Mouse (Mus musculus): ENCODE results near the gene Eif4b. TPM values are rescaled to one million over a fixed set of nuclear protein-coding genes. Genes with fewer than 3 reads are reported as not detected.
"Not testable (repeated sequence)": the region's sequence is repeated elsewhere in the genome, so short reads cannot be mapped to it uniquely, and the experiment has no call there.

The Eif4b gene
- polyA plus RNA-seq, 1 experiment from 2014 or later = 125 TPM

DNA sequence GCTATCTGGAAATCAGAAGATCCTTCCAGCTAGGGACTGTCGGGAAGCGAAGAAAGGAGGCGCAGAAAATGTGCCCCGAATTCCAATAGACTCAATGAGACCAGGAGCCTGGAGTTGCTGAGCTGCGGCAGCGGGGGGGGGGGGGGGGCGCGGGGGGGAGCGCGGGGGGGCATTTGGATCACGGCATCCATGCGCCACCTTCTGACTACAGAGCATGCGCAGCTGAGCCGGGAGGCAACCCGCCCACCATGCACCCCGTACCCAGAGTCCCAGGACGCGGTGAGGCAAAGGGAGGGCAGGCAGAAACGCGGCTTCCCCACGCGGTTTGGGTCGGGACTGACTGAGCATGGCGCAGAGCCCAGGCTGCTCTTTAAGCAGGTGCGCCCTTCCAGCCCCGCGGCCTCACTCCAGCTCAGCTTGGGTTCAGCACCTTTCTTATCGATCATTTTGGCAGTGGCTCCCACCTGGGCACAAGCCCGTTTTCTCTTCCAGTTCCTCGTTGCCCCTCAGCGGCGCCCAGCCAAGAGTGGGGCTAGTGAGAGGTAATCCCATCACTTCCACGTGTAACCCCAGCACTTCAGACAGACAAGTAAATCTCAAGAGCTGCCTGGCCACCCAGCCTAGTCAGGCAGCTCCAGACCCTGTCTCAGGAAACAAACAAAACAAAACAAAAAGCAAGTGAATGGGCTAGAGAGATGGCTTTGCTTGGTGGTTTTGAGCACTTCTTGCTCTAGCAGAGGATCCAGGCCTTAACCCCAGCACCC lies 21.5 kb upstream of the Eif4b start:
- peak overlapping the region; percentile 86 for H3K27ac ChIP-seq (replicated peaks)

GRCm38 (mm10) chr15:102056495-102057174 lies 16.9 kb upstream of the Eif4b start:
- DNase-seq (ENCODE audit: low spot score) = no peak
- Histone ChIP-seq H3K27me3 (ENCODE audit: low read depth, poor library complexity, severe bottlenecking) (no peaks in the 10 kb centered on the region), H3K9me3 (replicated peaks) (no peaks in the 10 kb centered on the region), H3K4me3 (no peak overlapping the region), H3K27ac (replicated peaks) (no peak overlapping the region), H3K4me1 (peaks cover 15% of the 10 kb centered on the region), H3K36me3 (no peaks in the 10 kb centered on the region)
- WGBS = 90% methylated on average over 15 of the region's 15 CpGs

More for the DNA sequence above, 21.5 kb upstream of the Eif4b start:
- H3K27me3 ChIP-seq (ENCODE audit: low read depth, poor library complexity, severe bottlenecking) = 0 out of 2 replicates have a peak, but pooled peaks cover 6% of the 10 kb centered on the region
- H3K4me3 ChIP-seq = peak overlapping the region; percentile 64
- H3K36me3 ChIP-seq = no peaks in the 10 kb centered on the region
- DNase-seq (ENCODE audit: low spot score) = peak; percentile 80
- under 1% methylated on average over 32 of the region's 33 CpGs for WGBS
- no peaks in the 10 kb centered on the region for H3K9me3 ChIP-seq (replicated peaks)
- peaks cover 10% of the 10 kb centered on the region for H3K4me1 ChIP-seq

GRCm38 (mm10) chr15:102065661-102066325 lies 7.8 kb upstream of the Eif4b start:
- peaks cover 14% of the 10 kb centered on the region; the same call in 1 of the 2 replicates for H3K4me1 ChIP-seq
- no peak overlapping the region for H3K4me3 ChIP-seq
- H3K9me3 ChIP-seq (replicated peaks) = no peaks in the 10 kb centered on the region
- peaks cover 27% of the 10 kb centered on the region for H3K27me3 ChIP-seq (ENCODE audit: low read depth, poor library complexity, severe bottlenecking)
- 8% methylated on average over 20 of the region's 20 CpGs for WGBS
- DNase-seq (ENCODE audit: low spot score) = peak; percentile 92
- H3K36me3 ChIP-seq = no peaks in the 10 kb centered on the region
- H3K27ac ChIP-seq (replicated peaks) = no peak overlapping the region

GRCm38 (mm10) chr15:102070476-102071467 lies 2.8 kb upstream of the Eif4b start:
- DNase-seq (ENCODE audit: low spot score) = no peak
- Histone ChIP-seq H3K27ac (replicated peaks) (no peak overlapping the region), H3K4me1 (peaks cover 28% of the 10 kb centered on the region), H3K4me3 (no peak overlapping the region), H3K36me3 (no peaks in the 10 kb centered on the region), H3K27me3 (ENCODE audit: low read depth, poor library complexity, severe bottlenecking) (peaks cover 22% of the 10 kb centered on the region), H3K9me3 (replicated peaks) (no peaks in the 10 kb centered on the region)
- WGBS = 73% methylated on average over 13 of the region's 13 CpGs

DNA sequence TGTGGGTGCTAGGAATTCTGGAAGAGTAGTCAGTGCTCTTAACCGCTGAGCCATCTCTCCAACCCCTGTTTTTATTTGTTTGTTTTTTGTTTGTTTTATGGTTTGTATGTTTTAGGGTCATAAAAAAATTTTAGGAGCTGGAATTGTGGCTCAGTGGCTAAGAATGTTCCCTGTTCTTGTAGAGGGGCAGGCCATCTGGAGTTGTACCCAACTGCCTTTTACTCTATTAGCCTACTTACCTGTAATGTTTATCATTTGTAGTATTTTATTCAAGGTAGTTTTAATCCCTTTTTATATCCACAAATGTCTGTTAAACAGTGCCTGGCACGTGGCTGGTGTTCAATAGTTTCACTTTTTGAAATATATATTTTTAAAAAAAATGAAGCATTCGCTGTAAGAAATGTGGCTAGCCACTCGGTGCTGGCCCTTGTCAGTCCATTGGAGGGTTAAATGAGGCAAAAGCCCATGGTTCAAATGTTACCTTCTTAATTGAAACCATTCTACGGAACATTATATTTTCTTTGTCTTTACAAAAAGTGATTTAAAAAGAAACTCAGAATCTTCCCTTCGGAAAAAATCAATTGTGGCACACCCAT lies 512 bp upstream of the Eif4b start:
- Histone ChIP-seq H3K27me3 (ENCODE audit: low read depth, poor library complexity, severe bottlenecking) (no peaks in the 10 kb centered on the region; the same call in none of the 2 replicates), H3K27ac (replicated peaks) (peak overlapping the region; percentile 99), H3K9me3 (replicated peaks) (no peaks in the 10 kb centered on the region), H3K4me3 (peak overlapping the region; percentile 98), H3K4me1 (peaks cover 34% of the 10 kb centered on the region), H3K36me3 (peaks cover 10% of the 10 kb centered on the region)
- 17% methylated on average over 6 of the region's 6 CpGs for WGBS
- no peak for DNase-seq (ENCODE audit: low spot score)

DNA sequence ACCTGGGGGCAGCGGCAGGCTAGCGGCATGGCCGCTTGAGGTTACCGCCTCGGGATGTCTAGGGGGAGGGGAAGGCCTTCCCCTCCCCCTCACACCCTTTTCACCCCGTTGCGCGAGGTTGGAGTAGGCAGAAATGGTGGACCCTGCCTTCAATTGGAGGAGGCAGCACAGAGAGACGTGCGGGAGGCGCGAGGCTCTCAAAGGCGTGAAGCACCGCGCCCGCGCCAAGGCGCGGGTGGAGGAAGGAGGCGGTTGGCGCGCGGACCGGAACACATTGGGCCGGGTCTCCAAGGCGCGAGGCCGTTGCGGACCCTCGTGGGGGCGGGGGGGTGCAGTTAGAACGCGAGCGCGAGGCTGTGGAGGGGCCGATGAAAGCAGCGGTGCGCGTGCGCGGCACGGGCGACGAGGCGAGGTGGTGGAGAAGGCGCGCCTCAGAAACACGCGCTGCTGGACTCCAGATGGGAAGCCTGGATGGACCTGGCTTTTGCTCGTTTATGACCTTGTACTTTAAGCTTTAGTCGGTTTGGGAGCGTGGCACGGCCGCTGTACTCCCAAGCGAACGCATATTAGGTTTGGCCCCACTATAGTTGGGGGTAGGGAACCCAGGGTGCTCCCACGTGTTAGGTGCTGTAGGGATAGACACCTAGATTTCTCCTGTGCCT lies 628 bp downstream of the Eif4b start:
- H3K27me3 ChIP-seq (ENCODE audit: low read depth, poor library complexity, severe bottlenecking) = no peaks in the 10 kb centered on the region; the same call in 1 of the 2 replicates
- H3K4me1 ChIP-seq = peaks cover 34% of the 10 kb centered on the region
- peak overlapping the region; percentile 98 for H3K4me3 ChIP-seq
- WGBS = under 1% methylated on average over 57 of the region's 57 CpGs
- H3K9me3 ChIP-seq (replicated peaks) = no peaks in the 10 kb centered on the region
- DNase-seq (ENCODE audit: low spot score) = peak; percentile 69
- peak overlapping the region; percentile 99 for H3K27ac ChIP-seq (replicated peaks)
- H3K36me3 ChIP-seq = peaks cover 19% of the 10 kb centered on the region

DNA sequence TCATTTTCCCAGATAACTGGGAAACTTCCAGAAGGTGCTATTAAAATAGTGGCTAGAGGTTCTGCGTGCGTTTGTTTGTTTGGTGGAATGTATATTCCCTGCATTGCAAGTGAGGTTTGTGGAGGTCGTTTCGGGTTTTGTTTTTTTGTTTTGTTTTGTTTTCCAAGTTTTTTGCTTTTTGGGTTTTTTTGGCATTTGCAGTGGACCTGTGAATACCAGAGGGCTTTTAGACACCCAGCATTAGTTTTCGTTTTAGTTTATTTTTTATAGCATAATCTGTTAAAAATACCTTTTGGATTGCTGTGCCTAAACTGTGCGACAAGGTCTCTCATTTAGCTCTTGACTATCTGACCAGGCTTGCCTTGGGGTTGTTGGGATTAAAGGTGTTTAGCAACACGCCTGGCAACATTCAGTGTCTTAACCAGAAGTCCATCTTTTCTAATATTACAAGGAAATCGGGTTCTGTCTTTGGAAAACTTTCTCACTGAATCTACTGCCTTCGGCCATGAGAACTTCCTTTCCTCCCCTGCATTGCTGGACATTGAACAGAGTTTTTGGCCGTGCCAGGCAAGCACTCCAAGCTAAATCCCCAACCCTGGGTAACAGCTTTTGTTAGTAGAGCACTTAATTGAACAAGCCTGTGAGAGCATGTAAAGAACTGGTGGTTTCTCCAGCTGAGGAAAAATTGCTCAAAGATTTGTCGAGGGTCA lies 1.5 kb downstream of the Eif4b start:
- Histone ChIP-seq H3K27ac (replicated peaks) (peak overlapping the region; percentile 99), H3K36me3 (peaks cover 21% of the 10 kb centered on the region), H3K4me1 (peaks cover 34% of the 10 kb centered on the region), H3K27me3 (ENCODE audit: low read depth, poor library complexity, severe bottlenecking) (no peaks in the 10 kb centered on the region), H3K9me3 (replicated peaks) (no peaks in the 10 kb centered on the region), H3K4me3 (peak overlapping the region; percentile 98)
- WGBS = 17% methylated on average over 11 of the region's 11 CpGs
- DNase-seq (ENCODE audit: low spot score) = no peak

DNA sequence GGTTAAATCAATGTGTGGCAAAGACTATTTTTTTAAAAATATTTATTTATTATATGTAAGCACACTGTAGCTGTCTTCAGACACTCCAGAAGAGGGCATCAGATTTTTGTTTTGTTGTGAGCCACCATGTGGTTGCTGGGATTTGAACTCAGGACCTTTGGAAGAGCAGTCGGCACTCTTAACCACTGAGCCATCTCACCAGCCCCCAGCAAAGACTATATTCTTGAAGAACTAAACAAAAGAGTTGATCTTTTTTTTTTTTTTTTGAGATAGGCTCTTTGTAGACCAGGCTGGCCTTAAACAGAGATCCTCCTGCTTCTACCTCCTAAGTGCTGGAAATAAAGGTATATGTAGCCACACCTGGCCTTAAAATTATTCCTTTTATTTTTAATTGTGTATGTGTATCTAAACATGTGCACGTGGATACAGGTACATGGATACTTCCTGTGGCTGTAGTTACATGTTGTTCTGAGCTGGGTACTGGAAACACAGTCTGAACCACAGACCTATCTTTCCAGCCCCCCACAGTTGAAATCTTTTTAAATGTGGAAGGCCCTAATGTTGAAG lies 3.6 kb downstream of the Eif4b start:
- H3K27me3 ChIP-seq (ENCODE audit: low read depth, poor library complexity, severe bottlenecking) = no peaks in the 10 kb centered on the region
- no peak overlapping the region for H3K4me3 ChIP-seq
- no peaks in the 10 kb centered on the region for H3K9me3 ChIP-seq (replicated peaks)
- peaks cover 41% of the 10 kb centered on the region for H3K36me3 ChIP-seq
- peaks cover 34% of the 10 kb centered on the region for H3K4me1 ChIP-seq
- 94% methylated on average over 2 of the region's 2 CpGs for WGBS
- no peak for DNase-seq (ENCODE audit: low spot score)
- no peak overlapping the region for H3K27ac ChIP-seq (replicated peaks)

- Histone ChIP-seq H3K36me3 (peaks cover 61% of the 10 kb centered on the region), H3K27ac (replicated peaks) (no peak overlapping the region), H3K27me3 (ENCODE audit: low read depth, poor library complexity, severe bottlenecking) (no peaks in the 10 kb centered on the region), H3K4me1 (peaks cover 21% of the 10 kb centered on the region), H3K4me3 (no peak overlapping the region), H3K9me3 (replicated peaks) (no peaks in the 10 kb centered on the region)
- no peak for DNase-seq (ENCODE audit: low spot score)
- 87% methylated on average over 4 of the region's 4 CpGs for WGBS
These were observed 5.6 kb downstream of the Eif4b start for GRCm38 (mm10) chr15:102079221-102079620.

DNA sequence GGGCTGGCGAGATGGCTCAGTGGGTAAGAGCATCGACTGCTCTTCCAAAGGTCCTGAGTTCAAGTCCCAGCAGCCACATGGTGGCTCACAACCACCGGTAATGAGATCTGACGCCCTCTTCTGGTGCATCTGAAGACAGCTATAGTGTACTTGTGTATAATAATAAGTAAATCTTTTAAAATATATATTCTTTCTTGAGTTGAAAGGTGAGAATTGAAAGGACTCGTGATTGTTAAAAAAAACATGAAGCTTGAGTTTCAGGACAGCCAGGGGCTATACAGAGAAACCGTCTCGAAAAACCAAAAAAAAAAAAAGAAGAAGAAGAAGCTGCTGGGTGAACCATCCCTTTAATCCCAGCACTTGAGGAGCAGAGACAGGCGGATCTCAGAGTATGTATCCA lies 6.4 kb downstream of the Eif4b start:
- not testable (repeated sequence) for H3K27me3 ChIP-seq (ENCODE audit: low read depth, poor library complexity, severe bottlenecking); H3K9me3 ChIP-seq (replicated peaks); DNase-seq (ENCODE audit: low spot score); H3K4me3 ChIP-seq; H3K27ac ChIP-seq (replicated peaks)
- H3K36me3 ChIP-seq = peaks cover 68% of the 10 kb centered on the region
- WGBS = 89% methylated on average over 8 of the region's 8 CpGs
- H3K4me1 ChIP-seq = peaks cover 14% of the 10 kb centered on the region
